Comparison of ENCODE assay signal across 14 mouse cellular contexts in the genomic region with DNA sequence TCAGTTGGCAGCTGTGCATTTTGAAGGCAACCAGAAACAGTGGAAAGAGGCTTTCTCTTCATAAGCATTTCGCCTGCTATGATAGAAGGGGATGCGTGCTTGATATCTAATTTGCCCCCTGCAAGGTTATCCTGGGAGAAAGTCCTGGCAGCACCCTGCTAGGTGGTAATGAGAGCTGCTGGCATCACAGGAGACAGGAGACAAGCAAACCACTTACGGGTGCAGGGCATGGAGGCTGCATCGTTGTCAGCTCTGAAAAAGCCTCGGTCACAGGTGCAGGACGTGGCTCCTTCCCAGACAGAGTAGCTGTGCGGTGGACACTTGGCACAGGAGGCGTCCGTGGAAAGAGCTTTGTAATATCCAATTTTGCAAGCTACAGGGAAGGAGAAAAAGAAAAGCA.
A peak's percentile ranks its signal among the peaks of the same experiment; 100 is the strongest.
DNase-seq lines count a peak whose midpoint lies in the region; ATAC-seq and TF ChIP-seq lines count a peak whose summit lies in the region.
"Had no signal": no experiment of that assay in that cellular context is flagged by ENCODE, and none has a peak within 500 bp of the region (broad histone marks: within the 10 kb centered on the region; RNA-seq: fewer than 3 reads in every experiment).

No protein-coding gene starts in this region.

- 68% methylated on average over 9 of the region's 9 CpGs for WGBS in forebrain, embryonic 13.5 days
- WGBS in forebrain, embryonic 10.5 days: 92% methylated on average over 9 of the region's 9 CpGs
- WGBS in midbrain, postnatal 0 days: 52% methylated on average over 9 of the region's 9 CpGs

- no peak for TF ChIP-seq POLR2A in brain, embryonic 14.5 days (IDR thresholded peaks at IDR 0.05; ENCODE audit: borderline replicate concordance, extremely low read depth, insufficient read depth, insufficient read length, poor library complexity, severe bottlenecking)

- peaks cover 72% of the 10 kb centered on the region for H3K4me1 ChIP-seq in forebrain, embryonic 13.5 days
- H3K4me1 ChIP-seq in forebrain, embryonic 10.5 days: peaks cover 67% of the 10 kb centered on the region
- peaks cover 11% of the 10 kb centered on the region for H3K4me1 ChIP-seq in midbrain, postnatal 0 days (ENCODE audit: insufficient read depth, low read length)

- no peaks in the 10 kb centered on the region for H3K9me3 ChIP-seq in forebrain, embryonic 13.5 days (replicated peaks)
- no peaks in the 10 kb centered on the region for H3K9me3 ChIP-seq in forebrain, embryonic 10.5 days
- H3K9me3 ChIP-seq in midbrain, postnatal 0 days (ENCODE audit: low read length): no peaks in the 10 kb centered on the region
- H3K9me3 ChIP-seq: heart, embryonic 15.5 days had no signal

- no peak overlapping the region for H3K4me3 ChIP-seq in forebrain, embryonic 13.5 days
- H3K4me3 ChIP-seq in forebrain, embryonic 10.5 days: no peak overlapping the region
- H3K4me3 ChIP-seq in midbrain, postnatal 0 days (ENCODE audit: low read depth, low read length): no peak overlapping the region
- H3K4me3 ChIP-seq: heart, embryonic 15.5 days had no signal

- peak overlapping the region; percentile 8; the same call in 1 of the 2 replicates for H3K4me2 ChIP-seq in forebrain, embryonic 13.5 days
- no peak overlapping the region for H3K4me2 ChIP-seq in midbrain, postnatal 0 days (ENCODE audit: low read depth, low read length, poor library complexity, severe bottlenecking)
- H3K4me2 ChIP-seq: heart, embryonic 15.5 days had no signal

- peak; percentile 9; the same call in 1 of the 2 replicates for ATAC-seq in forebrain, embryonic 13.5 days
- no peak for ATAC-seq in midbrain, postnatal 0 days (ENCODE audit: low FRiP score)

- no peaks in the 10 kb centered on the region for H3K27me3 ChIP-seq in forebrain, embryonic 13.5 days
- no peaks in the 10 kb centered on the region for H3K27me3 ChIP-seq in forebrain, embryonic 10.5 days (ENCODE audit: poor library complexity, severe bottlenecking)
- H3K27me3 ChIP-seq in midbrain, postnatal 0 days (ENCODE audit: insufficient read depth, low read length): no peaks in the 10 kb centered on the region
- H3K27me3 ChIP-seq: heart, embryonic 15.5 days had no signal

- no peak overlapping the region for H3K9ac ChIP-seq in forebrain, embryonic 13.5 days
- H3K9ac ChIP-seq in midbrain, postnatal 0 days (replicated peaks; ENCODE audit: low read length, poor library complexity, severe bottlenecking): no peak overlapping the region
- H3K9ac ChIP-seq: heart, embryonic 15.5 days had no signal

- TF ChIP-seq CTCF in brain, embryonic 14.5 days (IDR thresholded peaks at IDR 0.05; ENCODE audit: borderline replicate concordance, extremely low read depth, insufficient read depth, insufficient read length): no peak
- TF ChIP-seq CTCF in midbrain, postnatal 0 days (IDR thresholded peaks at IDR 0.05): no peak

- peak overlapping the region; percentile 75 for H3K27ac ChIP-seq in forebrain, embryonic 13.5 days
- H3K27ac ChIP-seq in forebrain, embryonic 10.5 days: no peak overlapping the region
- H3K27ac ChIP-seq in midbrain, postnatal 0 days (ENCODE audit: low read depth, low read length): no peak overlapping the region
- H3K27ac ChIP-seq: heart, embryonic 15.5 days had no signal

- peaks cover 17% of the 10 kb centered on the region for H3K36me3 ChIP-seq in forebrain, embryonic 13.5 days (ENCODE audit: poor library complexity, severe bottlenecking)
- peaks cover 35% of the 10 kb centered on the region for H3K36me3 ChIP-seq in forebrain, embryonic 10.5 days (replicated peaks)
- H3K36me3 ChIP-seq in midbrain, postnatal 0 days (ENCODE audit: insufficient read depth, low read length): no peaks in the 10 kb centered on the region
- H3K36me3 ChIP-seq: heart, embryonic 15.5 days had no signal

- no peak for DNase-seq in forebrain, embryonic 10.5 days (ENCODE audit: extremely low spot score, low spot score)
- peak; percentile 2 for DNase-seq in left cerebral cortex, postnatal 4 days
- no peak for DNase-seq in left cerebral cortex, postnatal 25 days (ENCODE audit: low spot score in 2 of 2)
- DNase-seq in brain, embryonic 14.5 days (ENCODE audit: low read depth): peak; percentile 65
- DNase-seq in midbrain, postnatal 0 days (ENCODE audit: low spot score): peak; percentile 6
- DNase-seq in adrenal gland, adult (ENCODE audit: inconsistent age in 2 of 2, low spot score in 1 of 2): no peak
- DNase-seq in adrenal gland, postnatal 10 days: no peak
- DNase-seq: adrenal gland, postnatal 14 days; cerebellum, adult 2 months; kidney, adult 8-10 months; kidney, postnatal 36 days; thymus, postnatal 25 days had no signal

- intact Hi-C loops in left cerebral cortex, postnatal 4 days (cut with DNase I): no loop called here
- intact Hi-C loops in left cerebral cortex, postnatal 25 days (cut with DNase I): no loop called here

Comparison
In these comparisons a context has a peak if more than half of its experiments do, and no peak if none do; other contexts are left out.
1. DNase-seq: peak in left cerebral cortex, postnatal 4 days (single experiment), brain, embryonic 14.5 days (single experiment) and midbrain, postnatal 0 days (single experiment); none in forebrain, embryonic 10.5 days (single experiment), left cerebral cortex, postnatal 25 days (0 of 2), adrenal gland, adult (0 of 2) and adrenal gland, postnatal 10 days (single experiment).